Mouse (Mus musculus) left cerebral cortex, adult 9 months (tissue): ENCODE results near the gene Cuedc1.

Source experiments
- DNase-seq, 2 experiments: peaks; one replicate each; pipeline ENCODE4 v3.0.0; 2022; ENCODE audit warnings: low spot score in 2 of 2

The Cuedc1 gene

GRCm38 (mm10) chr11:88086737-88087627 lies 10.9 kb upstream of the Cuedc1 start:
- peak; percentile 71 to 90 for DNase-seq

- no peak for DNase-seq
These were observed 8.7 kb upstream of the Cuedc1 start for GRCm38 (mm10) chr11:88089150-88089549.

- no peak for DNase-seq
These were observed 7.6 kb upstream of the Cuedc1 start for GRCm38 (mm10) chr11:88090293-88090692.

- DNase-seq: no peak
These were observed 5.9 kb upstream of the Cuedc1 start for GRCm38 (mm10) chr11:88091949-88092348.

- no peak for DNase-seq
These were observed 685 bp upstream of the Cuedc1 start for GRCm38 (mm10) chr11:88097173-88097572.

- DNase-seq: peak in 1 of 2 experiments; percentile 60
These were observed 1.1 kb downstream of the Cuedc1 start for GRCm38 (mm10) chr11:88098787-88099598.

- peak in 1 of 2 experiments; percentile 30 for DNase-seq
These were observed 1.8 kb downstream of the Cuedc1 start for GRCm38 (mm10) chr11:88099599-88100023.

- no peak for DNase-seq
These were observed 2.3 kb downstream of the Cuedc1 start for GRCm38 (mm10) chr11:88100170-88100569.

- no peak for DNase-seq
These were observed 5.5 kb downstream of the Cuedc1 start for GRCm38 (mm10) chr11:88103214-88103941.

- no peak for DNase-seq
These were observed 7.8 kb downstream of the Cuedc1 start for GRCm38 (mm10) chr11:88105494-88106291.

GRCm38 (mm10) chr11:88106292-88106554 lies 8.4 kb downstream of the Cuedc1 start:
- no peak for DNase-seq

- no peak for DNase-seq
These were observed 9.5 kb downstream of the Cuedc1 start for GRCm38 (mm10) chr11:88107365-88107764.

- no peak for DNase-seq
These were observed 12.3 kb downstream of the Cuedc1 start for GRCm38 (mm10) chr11:88110031-88110594.

- no peak for DNase-seq
These were observed 14.2 kb downstream of the Cuedc1 start for GRCm38 (mm10) chr11:88112078-88112477.

- DNase-seq: no peak
These were observed 14.9 kb downstream of the Cuedc1 start for GRCm38 (mm10) chr11:88112677-88113333.

- DNase-seq: no peak
These were observed 15.8 kb downstream of the Cuedc1 start for GRCm38 (mm10) chr11:88113543-88114271.

GRCm38 (mm10) chr11:88114871-88115301 lies 17.0 kb downstream of the Cuedc1 start:
- no peak for DNase-seq

- no peak for DNase-seq
These were observed 18.7 kb downstream of the Cuedc1 start for GRCm38 (mm10) chr11:88116568-88116967.

GRCm38 (mm10) chr11:88117356-88118090 lies 19.7 kb downstream of the Cuedc1 start:
- DNase-seq: no peak
